Mouse (Mus musculus): ENCODE data around the gene Sept8.

The Sept8 gene

DNA sequence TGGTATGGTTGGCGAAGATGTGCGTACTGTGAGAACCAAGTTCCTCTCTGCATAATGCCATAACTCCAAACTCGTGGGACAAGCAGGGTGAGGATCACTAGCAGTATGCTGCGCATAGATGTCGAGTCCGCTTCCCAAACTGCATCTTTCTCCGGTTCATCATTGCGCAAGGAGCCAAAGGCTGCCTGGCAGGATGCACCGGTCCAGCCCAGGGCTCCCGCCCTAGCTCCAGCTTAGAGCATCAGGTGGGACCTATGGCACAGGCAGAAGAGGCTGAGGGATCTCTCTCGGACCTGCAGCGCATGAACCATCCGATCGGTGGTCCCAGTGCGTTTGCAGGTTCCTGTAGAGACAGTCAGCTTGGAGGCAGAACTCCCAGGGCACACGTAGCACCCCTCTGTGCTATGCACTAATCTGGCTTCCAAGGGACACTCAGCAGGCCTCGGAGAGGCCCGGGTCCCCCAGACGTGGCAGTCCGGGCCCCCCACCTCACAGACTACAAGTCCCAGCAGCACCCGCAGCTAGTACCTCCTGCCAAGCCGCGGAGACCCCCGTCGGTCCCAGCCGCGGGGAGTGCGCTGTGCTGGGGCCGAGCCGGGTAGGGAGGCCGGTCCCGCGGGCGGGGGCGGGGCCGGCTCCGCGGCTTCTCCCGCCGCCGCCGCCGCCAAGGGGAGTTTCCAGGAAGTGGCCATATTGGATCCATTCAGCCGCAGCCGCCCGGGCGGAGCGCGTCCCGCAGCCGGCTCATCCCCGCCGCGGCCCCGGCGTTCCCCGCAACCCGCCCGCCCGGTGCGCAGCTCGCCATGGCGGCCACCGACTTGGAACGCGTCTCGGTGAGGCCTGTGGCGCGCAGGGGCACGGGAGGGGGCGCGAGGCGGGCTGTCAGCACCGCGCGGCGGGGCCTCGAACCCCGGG lies at the start of gene Sept8:
Gene Sept8 (plus strand): TSS at position 51 of the 915 bp plus-strand sequence.
- peak; percentile 77 for DNase-seq (ENCODE audit: low spot score)

GRCm38 (mm10) chr11:53469294-53469967 lies 49.6 kb upstream of the Sept8 start:
- peak; percentile 22 for DNase-seq (ENCODE audit: low spot score)

GRCm38 (mm10) chr11:53469968-53470695 lies 48.9 kb upstream of the Sept8 start, which contains the start of gene Gm9837:
Gene Gm9837, minus strand, starts transcription at chr11:53470479.
- peak; percentile 97 for DNase-seq (ENCODE audit: low spot score)

GRCm38 (mm10) chr11:53472709-53473108 lies 46.3 kb upstream of the Sept8 start:
- no peak for DNase-seq (ENCODE audit: low spot score)

GRCm38 (mm10) chr11:53475620-53476019 lies 43.4 kb upstream of the Sept8 start:
- DNase-seq (ENCODE audit: low spot score): no peak

DNA sequence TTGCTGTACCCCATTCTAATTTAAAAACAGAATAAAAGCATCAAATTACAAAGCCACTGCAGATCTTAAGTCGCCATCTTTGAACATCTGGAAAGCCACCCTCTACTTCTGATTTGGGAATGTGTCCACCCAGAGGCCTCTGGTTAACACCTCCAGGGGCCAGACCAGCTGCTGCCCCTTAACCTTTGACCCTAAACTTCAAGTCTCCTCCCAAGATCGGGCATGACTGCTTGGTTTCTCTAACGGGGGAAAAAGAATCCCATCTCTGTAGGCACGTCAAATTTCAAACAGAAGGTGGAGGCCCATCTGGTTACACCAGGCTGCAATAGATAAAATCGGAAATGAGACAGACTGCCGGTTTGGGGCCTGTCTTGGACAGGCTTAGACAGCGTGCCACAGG lies 41.2 kb upstream of the Sept8 start:
- DNase-seq (ENCODE audit: low spot score): no peak

DNA sequence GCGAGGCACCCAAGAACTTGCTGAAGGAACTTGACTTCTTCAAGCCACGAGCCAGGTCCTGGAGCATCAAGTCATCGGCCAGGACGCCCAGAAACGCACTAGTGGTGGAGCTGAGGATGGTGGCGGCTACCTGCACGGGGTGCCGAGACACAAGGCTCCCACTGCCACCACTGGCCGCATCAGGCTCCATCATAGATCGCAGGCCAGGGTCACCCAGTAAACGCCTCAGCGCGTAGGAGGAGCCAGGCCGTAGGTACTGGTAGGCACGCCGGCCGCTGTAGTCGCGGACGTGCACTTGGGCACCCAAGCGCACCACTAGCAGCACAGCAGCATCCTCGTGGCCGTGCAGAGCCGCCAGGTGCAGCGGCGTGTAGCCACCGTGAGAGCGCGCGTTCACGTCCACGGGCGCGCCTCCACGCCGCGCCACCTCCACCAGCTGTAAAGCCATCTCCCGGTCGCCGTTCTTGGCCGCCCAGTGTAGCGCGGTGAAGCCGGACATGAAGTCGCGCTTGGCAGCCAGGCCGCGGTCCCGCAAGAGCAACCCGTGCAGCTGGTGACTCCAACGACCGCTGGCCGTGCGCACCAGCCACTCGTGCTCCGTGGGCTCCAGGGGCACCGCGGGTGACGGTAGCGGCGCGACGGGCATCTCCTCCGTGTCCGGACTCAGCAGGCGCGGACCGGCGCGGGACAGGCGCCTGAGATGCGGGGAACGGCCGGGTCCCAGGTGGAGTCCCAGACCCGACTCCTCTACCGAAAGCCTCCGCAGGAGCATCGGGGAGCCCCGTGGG lies 40.5 kb upstream of the Sept8 start:
- no peak for DNase-seq (ENCODE audit: low spot score)

DNA sequence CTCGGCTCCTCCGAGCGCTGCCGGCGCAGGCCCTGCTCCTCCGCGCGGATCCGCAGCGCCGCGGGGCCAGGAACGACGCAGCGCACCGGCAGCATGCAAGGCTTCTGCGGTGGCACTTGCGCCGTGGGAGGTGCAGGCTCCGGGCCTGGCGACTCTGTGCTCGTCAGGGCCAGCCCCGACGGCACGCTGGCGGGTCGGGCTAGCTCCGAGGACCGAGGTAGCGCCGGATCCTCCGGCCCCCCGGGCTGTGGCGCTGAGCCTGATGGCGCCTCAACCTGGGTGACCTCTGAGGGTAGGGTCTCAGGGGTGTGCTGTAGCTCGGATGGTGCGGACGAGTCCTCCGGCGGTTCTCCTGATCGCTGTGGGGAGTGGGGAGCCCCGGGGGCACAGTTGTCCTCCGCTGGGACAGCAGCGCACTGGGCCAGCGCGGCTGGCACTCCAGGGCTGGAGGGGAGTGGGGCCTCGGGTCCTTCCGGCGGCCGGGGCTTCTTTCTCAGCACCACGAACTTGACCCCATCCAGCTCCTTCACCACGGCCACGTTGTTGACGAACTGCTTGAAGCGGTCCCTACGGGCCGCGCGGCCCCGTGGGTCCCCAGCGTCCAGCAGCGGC lies 39.8 kb upstream of the Sept8 start:
- no peak for DNase-seq (ENCODE audit: low spot score)

- no peak for DNase-seq (ENCODE audit: low spot score)
Measured at GRCm38 (mm10) chr11:53479783-53480301, 39.2 kb upstream of the Sept8 start, which contains the start of the genes Gm9945 and Sowaha. Gene Gm9945, plus strand, starts transcription at chr11:53480166. Gene Sowaha, minus strand, starts transcription at chr11:53480274.

DNA sequence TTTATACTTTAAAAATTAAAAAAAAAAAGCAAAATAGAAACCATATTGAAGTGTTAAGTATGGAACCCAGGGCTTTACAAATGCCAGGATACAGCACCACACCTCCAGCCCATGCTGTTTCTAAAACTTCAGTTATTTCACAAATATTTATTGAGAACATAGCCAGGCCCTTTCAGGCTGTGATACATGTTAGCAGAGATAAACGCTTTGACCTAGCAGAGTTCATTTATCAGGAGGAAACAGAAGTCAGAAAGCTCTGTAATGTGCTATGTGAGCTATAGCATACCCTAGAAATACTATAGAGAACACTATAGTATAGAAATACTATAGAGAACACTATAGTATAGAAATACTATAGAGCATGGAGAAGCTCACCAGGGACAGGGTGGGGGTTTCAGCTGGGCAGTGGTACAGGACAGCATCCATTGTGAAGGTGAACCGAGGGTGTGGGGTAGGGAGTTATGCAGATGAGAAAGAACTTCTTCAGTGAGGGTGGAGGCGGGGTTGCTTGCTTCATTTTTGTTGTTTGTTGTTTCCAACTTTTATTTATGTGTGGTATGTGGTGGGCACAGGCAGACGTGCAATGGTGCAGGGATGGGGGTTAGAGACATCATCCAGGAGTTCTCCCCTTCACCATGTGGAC lies 37.8 kb upstream of the Sept8 start:
- DNase-seq (ENCODE audit: low spot score): no peak

- no peak for DNase-seq (ENCODE audit: low spot score)
Measured at GRCm38 (mm10) chr11:53483159-53483891, 35.7 kb upstream of the Sept8 start.

DNA sequence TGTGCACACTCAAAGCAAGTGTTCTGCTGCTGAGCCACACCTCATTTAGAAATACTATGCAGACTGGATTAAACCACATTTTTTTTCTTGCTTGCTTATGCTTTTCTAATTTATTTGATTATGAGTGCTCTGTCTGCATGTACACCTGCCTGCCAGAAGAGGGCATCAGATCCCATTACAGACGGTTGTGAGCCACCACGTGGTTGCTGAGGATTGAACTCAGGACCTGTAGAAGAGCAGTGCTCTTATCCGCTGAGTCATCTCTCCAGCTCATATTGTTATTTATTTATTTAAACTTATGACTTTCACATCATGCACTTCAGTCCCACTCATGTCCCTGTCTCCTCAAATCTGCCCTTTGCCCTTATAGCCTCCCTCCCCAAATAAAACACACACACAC lies 33.3 kb upstream of the Sept8 start:
- no peak for DNase-seq (ENCODE audit: low spot score)

DNA sequence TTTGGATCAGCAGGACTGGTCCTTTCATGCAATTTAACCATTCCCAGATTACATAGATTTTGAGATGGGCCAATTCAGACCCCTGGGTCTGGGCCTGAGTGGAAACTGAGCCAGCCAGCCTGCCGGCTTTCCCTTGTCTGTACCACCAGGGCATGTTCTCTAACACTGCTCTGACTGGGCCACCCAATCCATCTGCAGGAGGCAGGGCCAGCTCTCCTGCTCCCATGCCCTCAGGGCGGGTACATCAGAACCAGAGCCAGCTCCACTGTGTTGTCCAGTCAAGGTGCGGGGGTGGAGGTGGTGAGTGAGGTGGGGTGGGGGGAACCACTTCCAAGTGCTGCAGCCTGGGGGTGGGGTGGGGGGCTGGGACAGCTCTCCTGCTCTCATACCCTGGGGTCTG lies 32.7 kb upstream of the Sept8 start:
- DNase-seq (ENCODE audit: low spot score): no peak

DNA sequence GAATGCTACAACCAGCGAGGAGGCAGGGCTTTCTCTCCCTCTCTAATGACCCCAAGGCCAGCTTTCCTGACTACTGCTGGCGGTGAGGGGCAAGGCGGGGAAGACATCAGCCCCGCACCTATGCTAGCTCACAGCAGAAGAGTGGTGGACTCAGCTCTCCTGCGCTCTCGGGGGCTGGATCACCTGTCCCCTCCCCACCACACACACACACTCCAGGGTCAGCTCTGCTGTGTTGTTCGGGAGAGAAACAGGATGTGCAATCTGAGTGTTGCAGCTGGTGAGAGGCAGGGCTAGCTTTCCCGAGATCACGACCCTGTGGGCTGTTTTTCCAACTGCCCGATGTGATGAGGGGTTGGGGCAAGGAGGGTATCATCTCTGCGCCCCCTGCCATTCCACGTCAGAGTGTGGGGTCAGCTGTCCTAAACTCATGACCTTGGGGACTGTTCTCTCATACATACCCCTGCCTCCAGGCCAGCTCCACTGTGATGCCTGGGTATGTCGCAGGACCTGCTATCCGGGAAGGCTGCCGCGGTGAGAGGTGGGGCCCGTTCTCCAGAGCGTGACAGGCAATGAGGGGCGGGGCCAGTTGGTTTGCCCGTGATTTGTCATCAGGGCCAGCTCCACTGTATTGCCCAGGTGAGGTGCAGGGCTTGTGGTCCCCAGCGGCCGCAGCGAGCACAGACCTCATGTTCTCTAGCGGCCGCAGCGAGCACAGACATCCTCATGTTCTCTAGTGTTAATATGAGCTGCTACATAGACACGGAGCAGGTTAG lies 32.0 kb upstream of the Sept8 start:
- DNase-seq (ENCODE audit: low spot score): peak; percentile 67

DNA sequence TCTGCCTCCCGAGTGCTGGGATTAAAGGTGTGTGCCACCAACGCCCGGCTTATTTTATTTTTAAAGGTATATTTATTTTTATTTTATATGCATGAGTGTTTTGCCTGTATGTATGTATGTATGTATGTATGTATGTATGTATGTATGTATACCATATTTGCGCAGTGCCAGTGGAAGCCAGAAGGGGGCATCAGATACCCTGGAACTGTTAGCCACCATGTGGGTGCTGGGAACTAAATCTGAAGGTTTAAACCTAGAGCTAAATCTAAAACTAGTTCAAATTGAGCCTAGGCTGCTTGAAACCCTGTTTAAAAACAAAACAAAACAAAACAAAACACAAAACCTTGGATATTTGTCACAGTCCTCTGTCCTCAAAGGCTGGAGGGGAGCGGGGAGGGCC lies 30.1 kb upstream of the Sept8 start:
- DNase-seq (ENCODE audit: low spot score): no peak

DNA sequence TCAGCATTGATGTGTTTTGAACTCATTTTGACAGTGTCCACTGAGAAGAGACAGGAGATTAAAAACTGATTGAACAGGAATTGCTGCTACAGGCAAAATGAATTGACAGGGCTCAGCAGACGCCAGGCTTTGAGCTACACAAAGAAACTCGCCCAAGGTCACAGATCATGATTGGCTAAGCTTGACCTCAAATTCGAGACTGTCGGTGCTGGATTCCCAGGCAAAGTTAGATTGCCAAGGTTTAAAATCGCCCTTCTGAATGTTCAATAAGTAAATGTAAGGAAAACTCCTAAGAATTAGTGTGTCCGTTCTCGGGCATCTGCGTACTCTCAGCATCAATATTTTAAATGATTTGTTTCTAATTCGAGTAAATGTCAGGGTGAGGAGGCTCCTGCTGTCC lies 29.6 kb upstream of the Sept8 start:
- DNase-seq (ENCODE audit: low spot score): no peak

- peak; percentile 38 for DNase-seq (ENCODE audit: low spot score)
Measured at GRCm38 (mm10) chr11:53491954-53492401, 27.1 kb upstream of the Sept8 start.

DNA sequence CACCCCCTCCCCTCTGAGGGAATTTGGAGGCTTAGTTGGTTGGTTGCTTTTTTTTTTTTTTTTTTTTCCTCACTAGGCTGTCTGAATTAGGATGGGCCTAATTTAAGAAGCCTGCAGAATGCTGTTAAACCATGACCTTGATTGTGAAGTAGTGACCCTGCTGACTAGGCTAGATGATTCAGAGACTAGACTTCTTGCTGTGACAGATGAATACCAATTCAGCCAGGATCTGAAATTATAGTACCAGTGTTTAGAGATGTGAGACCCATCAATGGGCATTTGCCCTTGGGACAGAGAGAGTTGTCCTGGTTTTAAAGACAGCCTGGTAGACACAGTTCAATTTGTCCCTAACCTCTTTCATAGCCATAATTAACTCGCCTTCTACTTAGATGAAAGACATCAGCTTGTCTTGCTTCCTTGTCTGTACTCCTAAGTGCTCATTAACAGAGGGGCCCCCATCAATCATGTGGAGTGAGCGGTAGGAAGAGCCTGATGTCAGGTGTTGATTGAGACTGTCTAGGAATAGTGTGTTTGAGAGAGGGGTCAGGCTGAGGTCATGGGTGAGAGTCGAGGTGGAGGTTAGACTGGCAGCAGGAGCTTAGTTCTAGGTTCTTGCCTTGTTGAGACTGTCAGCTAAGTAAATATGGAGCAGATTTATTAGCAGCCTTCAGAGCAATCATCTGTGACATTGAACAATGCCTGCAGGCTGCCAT lies 25.7 kb upstream of the Sept8 start:
- peak; percentile 36 for DNase-seq (ENCODE audit: low spot score)
